In the genomic region with DNA sequence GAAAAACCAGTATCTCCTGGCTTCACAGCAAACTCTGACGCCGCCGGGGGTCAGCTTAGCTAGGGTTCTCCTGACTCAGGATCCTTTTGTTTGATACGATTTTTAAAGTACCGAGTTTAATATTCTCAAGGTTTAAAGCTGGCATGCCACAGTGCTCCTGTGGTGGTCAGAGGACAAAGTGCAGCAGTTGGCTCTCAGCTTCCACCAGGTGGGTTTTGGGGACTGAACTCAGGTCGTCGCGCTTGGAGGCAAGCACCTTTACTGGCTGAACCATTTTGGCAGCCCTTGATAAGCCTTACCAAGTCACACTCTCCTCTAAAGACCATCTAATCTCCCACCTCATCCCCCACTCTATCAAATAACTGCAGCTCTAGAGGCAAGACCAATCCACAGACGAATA, we compare ENCODE assay signal across 23 mouse cellular contexts.
DNase-seq lines count a peak whose midpoint lies in the region; ATAC-seq and TF ChIP-seq lines count a peak whose summit lies in the region.
"Had no signal": no experiment of that assay in that cellular context is flagged by ENCODE, and none has a peak within 500 bp of the region (broad histone marks: within the 10 kb centered on the region; RNA-seq: fewer than 3 reads in every experiment).

No protein-coding gene starts in this region.

- peaks cover 14% of the 10 kb centered on the region; the same call in 1 of the 2 replicates for H3K4me1 ChIP-seq in kidney, adult 2 months (ENCODE audit: control insufficient read depth, insufficient read depth, low read length)
- H3K4me1 ChIP-seq in kidney, embryonic 15.5 days, result no peaks in the 10 kb centered on the region
- no peaks in the 10 kb centered on the region for H3K4me1 ChIP-seq in midbrain, embryonic 11.5 days (ENCODE audit: control insufficient read depth, insufficient read depth, low read length)
- no peaks in the 10 kb centered on the region for H3K4me1 ChIP-seq in midbrain, embryonic 14.5 days (ENCODE audit: control insufficient read depth, insufficient read depth, low read length)
- H3K4me1 ChIP-seq: forebrain, embryonic 12.5 days had no signal

- no peak for ATAC-seq in kidney, embryonic 15.5 days (replicated peaks; ENCODE audit: low FRiP score)
- no peak for ATAC-seq in midbrain, embryonic 11.5 days (ENCODE audit: low FRiP score)
- no peak for ATAC-seq in midbrain, embryonic 14.5 days (ENCODE audit: low FRiP score, low TSS enrichment)
- ATAC-seq: forebrain, embryonic 14.5 days had no signal

- no peak overlapping the region for H3K9ac ChIP-seq in kidney, embryonic 15.5 days
- no peak overlapping the region for H3K9ac ChIP-seq in midbrain, embryonic 11.5 days (ENCODE audit: low read length)
- H3K9ac ChIP-seq in midbrain, embryonic 14.5 days (replicated peaks; ENCODE audit: low read length), result no peak overlapping the region
- H3K9ac ChIP-seq: embryonic facial prominence, embryonic 13.5 days; embryonic facial prominence, embryonic 15.5 days; forebrain, embryonic 12.5 days had no signal

- no peak overlapping the region for H3K4me2 ChIP-seq in kidney, embryonic 15.5 days
- H3K4me2 ChIP-seq in midbrain, embryonic 11.5 days, result no peak overlapping the region
- no peak overlapping the region for H3K4me2 ChIP-seq in midbrain, embryonic 14.5 days (ENCODE audit: low read length)
- H3K4me2 ChIP-seq: embryonic facial prominence, embryonic 13.5 days; embryonic facial prominence, embryonic 15.5 days; forebrain, embryonic 12.5 days had no signal

- 60% methylated on average over 9 of the region's 9 CpGs for WGBS in kidney, adult 2 months
- WGBS in kidney, embryonic 15.5 days, result 91% methylated on average over 9 of the region's 9 CpGs
- 90% methylated on average over 9 of the region's 9 CpGs for WGBS in midbrain, embryonic 11.5 days
- WGBS in midbrain, embryonic 14.5 days, result 89% methylated on average over 9 of the region's 9 CpGs

- peak; percentile 76 for DNase-seq in kidney, adult 2 months
- DNase-seq in kidney, adult 18-20 months, result no peak
- peak; percentile 72 for DNase-seq in kidney, adult 9 months
- DNase-seq in layer of hippocampus, adult 2 months (ENCODE audit: low spot score in 2 of 2), result no peak
- no peak for DNase-seq in layer of hippocampus, postnatal 10 days (ENCODE audit: low spot score in 2 of 2)
- peak; percentile 73 for DNase-seq in midbrain, embryonic 11.5 days (ENCODE audit: low spot score, missing footprints)
- no peak for DNase-seq in midbrain, embryonic 14.5 days
- DNase-seq: adrenal gland, adult 2 months; adrenal gland, postnatal 10 days; adrenal gland, postnatal 25 days; cerebellum, adult 11 months; cerebellum, adult 18-20 months; cerebellum, adult 8-10 months; cerebellum, adult 9-11 months; cerebellum, postnatal 36 days; embryo, embryonic 11 days had no signal

- H3K4me3 ChIP-seq in kidney, adult 2 months (ENCODE audit: insufficient read depth, low read depth, low read length), result no peak overlapping the region
- H3K4me3 ChIP-seq in kidney, embryonic 15.5 days (replicated peaks), result no peak overlapping the region
- H3K4me3 ChIP-seq in layer of hippocampus, adult 2 months, result no peak overlapping the region
- H3K4me3 ChIP-seq in midbrain, embryonic 11.5 days (ENCODE audit: low read depth, low read length), result no peak overlapping the region
- no peak overlapping the region for H3K4me3 ChIP-seq in midbrain, embryonic 14.5 days (replicated peaks; ENCODE audit: low read depth, low read length)
- H3K4me3 ChIP-seq: embryonic facial prominence, embryonic 13.5 days; embryonic facial prominence, embryonic 15.5 days; erythroblast, embryonic 14.5 days; forebrain, embryonic 10.5 days; forebrain, embryonic 12.5 days had no signal

- H3K9me3 ChIP-seq in kidney, embryonic 15.5 days (replicated peaks), result no peaks in the 10 kb centered on the region
- H3K9me3 ChIP-seq in midbrain, embryonic 11.5 days (ENCODE audit: control insufficient read depth, low read length), result no peaks in the 10 kb centered on the region
- no peaks in the 10 kb centered on the region for H3K9me3 ChIP-seq in midbrain, embryonic 14.5 days (ENCODE audit: control insufficient read depth, low read length)
- H3K9me3 ChIP-seq: embryonic facial prominence, embryonic 13.5 days; embryonic facial prominence, embryonic 15.5 days; forebrain, embryonic 10.5 days; forebrain, embryonic 12.5 days had no signal

- no peak overlapping the region for H3K27ac ChIP-seq in kidney, adult 2 months (ENCODE audit: insufficient read depth, low read depth, low read length)
- no peak overlapping the region for H3K27ac ChIP-seq in kidney, embryonic 15.5 days
- peak overlapping the region; percentile 82 for H3K27ac ChIP-seq in layer of hippocampus, adult 2 months
- H3K27ac ChIP-seq in midbrain, embryonic 11.5 days (ENCODE audit: low read depth, low read length), result no peak overlapping the region
- no peak overlapping the region for H3K27ac ChIP-seq in midbrain, embryonic 14.5 days (replicated peaks; ENCODE audit: low read depth, low read length)
- H3K27ac ChIP-seq: embryonic facial prominence, embryonic 13.5 days; embryonic facial prominence, embryonic 15.5 days; forebrain, embryonic 10.5 days; forebrain, embryonic 12.5 days had no signal

- no peaks in the 10 kb centered on the region; the same call in 1 of the 2 replicates for H3K36me3 ChIP-seq in kidney, adult 2 months (ENCODE audit: control insufficient read depth, insufficient read depth, low read length)
- no peaks in the 10 kb centered on the region for H3K36me3 ChIP-seq in kidney, embryonic 15.5 days
- H3K36me3 ChIP-seq in midbrain, embryonic 11.5 days (ENCODE audit: control insufficient read depth, insufficient read depth, low read length), result no peaks in the 10 kb centered on the region
- no peaks in the 10 kb centered on the region for H3K36me3 ChIP-seq in midbrain, embryonic 14.5 days (ENCODE audit: control insufficient read depth, insufficient read depth, low read length)
- H3K36me3 ChIP-seq: embryonic facial prominence, embryonic 13.5 days; embryonic facial prominence, embryonic 15.5 days; forebrain, embryonic 10.5 days; forebrain, embryonic 12.5 days had no signal

- TF ChIP-seq POLR2A in kidney, adult 2 months (IDR thresholded peaks at IDR 0.05; ENCODE audit: low read depth, low read length), result no peak

- no peaks in the 10 kb centered on the region for H3K27me3 ChIP-seq in kidney, adult 2 months (replicated peaks; ENCODE audit: control insufficient read depth, insufficient read depth, low read length)
- no peaks in the 10 kb centered on the region for H3K27me3 ChIP-seq in kidney, embryonic 15.5 days
- H3K27me3 ChIP-seq in midbrain, embryonic 11.5 days (ENCODE audit: control insufficient read depth, insufficient read depth, low read length), result no peaks in the 10 kb centered on the region
- no peaks in the 10 kb centered on the region for H3K27me3 ChIP-seq in midbrain, embryonic 14.5 days (ENCODE audit: control insufficient read depth, insufficient read depth, low read length)
- H3K27me3 ChIP-seq: embryonic facial prominence, embryonic 13.5 days; embryonic facial prominence, embryonic 15.5 days; forebrain, embryonic 12.5 days had no signal

- TF ChIP-seq CTCF in kidney, adult 2 months (conservative IDR thresholded peaks at IDR 0.05; ENCODE audit: insufficient read depth, insufficient read length, low read depth, low read length), result no peak
- TF ChIP-seq CTCF in layer of hippocampus, adult 2 months (conservative IDR thresholded peaks at IDR 0.05), result no peak

Comparison
In these comparisons a context has a peak if more than half of its experiments do, and no peak if none do; other contexts are left out.
1. DNase-seq: peak in kidney, adult 2 months (single experiment), kidney, adult 9 months (single experiment) and midbrain, embryonic 11.5 days (single experiment); none in kidney, adult 18-20 months (single experiment), layer of hippocampus, adult 2 months (0 of 2), layer of hippocampus, postnatal 10 days (0 of 2) and midbrain, embryonic 14.5 days (single experiment).